ENCODE assay signal across 27 mouse cellular contexts in the genomic region with DNA sequence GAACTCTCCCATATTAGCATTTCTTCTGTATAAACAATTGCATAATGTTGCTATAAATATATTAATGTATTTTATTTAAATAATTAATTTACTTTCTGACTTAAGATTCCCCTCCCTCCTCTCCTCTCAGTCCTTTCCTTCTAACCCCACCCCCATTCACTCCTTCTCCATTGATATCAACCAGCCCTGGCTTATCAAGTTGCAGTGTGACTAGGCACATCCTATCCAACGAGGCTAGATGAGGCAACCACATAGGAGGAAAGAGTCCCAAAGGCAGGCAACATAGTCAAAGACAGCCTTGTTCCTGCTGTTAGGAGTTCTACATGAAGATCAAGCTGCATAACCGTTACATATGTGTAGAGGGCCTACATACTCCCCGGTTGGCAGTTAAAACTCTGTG.
A peak's percentile ranks its signal among the peaks of the same experiment; 100 is the strongest.
DNase-seq lines count a peak whose midpoint lies in the region; ATAC-seq and TF ChIP-seq lines count a peak whose summit lies in the region.
"Had no signal": no experiment of that assay in that cellular context is flagged by ENCODE, and none has a peak within 500 bp of the region (broad histone marks: within the 10 kb centered on the region; RNA-seq: fewer than 3 reads in every experiment).

No protein-coding gene starts in this region.

- H3K4me3 ChIP-seq in MEL (ENCODE audit: control insufficient read depth in 1 of 2, insufficient read depth in 1 of 2, low read depth in 2 of 2, low read length in 2 of 2): no peak overlapping the region
- H3K4me3 ChIP-seq in liver, embryonic 13.5 days (replicated peaks): no peak overlapping the region
- H3K4me3 ChIP-seq: embryonic facial prominence, embryonic 12.5 days; embryonic facial prominence, embryonic 15.5 days; gastrocnemius, adult 2 months; heart, embryonic 12.5 days; heart, embryonic 15.5 days; hindbrain, embryonic 10.5 days had no signal

- no peak overlapping the region for H3K4me2 ChIP-seq in liver, embryonic 13.5 days
- H3K4me2 ChIP-seq: embryonic facial prominence, embryonic 12.5 days; embryonic facial prominence, embryonic 15.5 days; heart, embryonic 12.5 days; heart, embryonic 15.5 days; hindbrain, embryonic 14.5 days had no signal

- ATAC-seq in liver, embryonic 13.5 days (ENCODE audit: low read depth): peak; percentile 62; the same call in 1 of the 2 replicates
- peak; percentile 42; the same call in 1 of the 2 replicates for ATAC-seq in megakaryocyte progenitor cell, adult 5-6 weeks (replicated peaks; ENCODE audit: poor library complexity)
- ATAC-seq: CD4-positive, CD25-positive, alpha-beta regulatory T cell, adult 4 months; forebrain, embryonic 14.5 days; forebrain, postnatal 0 days; hindbrain, postnatal 0 days; Patski had no signal

- H3K27me3 ChIP-seq in MEL (ENCODE audit: control insufficient read depth in 1 of 2, insufficient read depth in 2 of 2, low read length in 2 of 2): no peaks in the 10 kb centered on the region; a peak in 1 of 4 replicates
- H3K27me3 ChIP-seq in liver, embryonic 13.5 days: no peaks in the 10 kb centered on the region
- H3K27me3 ChIP-seq: embryonic facial prominence, embryonic 12.5 days; embryonic facial prominence, embryonic 15.5 days; heart, embryonic 12.5 days; heart, embryonic 15.5 days; Patski had no signal

- H3K79me2 ChIP-seq in MEL (ENCODE audit: control insufficient read depth, insufficient read depth, low read length, poor library complexity): no peaks in the 10 kb centered on the region

- DNase-seq in MEL (ENCODE audit: low read depth, low spot score) (peak; percentile 26), MEL-GATA-1-ER (ENCODE audit: extremely low read depth, low read depth) (peak; percentile 6)
- DNase-seq in liver, embryonic 13.5 days: no peak
- no peak for DNase-seq in right cerebral cortex, adult 18-20 months
- DNase-seq in thymus, postnatal 4 days: no peak
- DNase-seq: adrenal gland, postnatal 10 days; adrenal gland, postnatal 36 days; cerebellum, adult 18-20 months; cerebellum, adult 9-10 months; cerebellum, postnatal 14 days; forebrain, postnatal 0 days; gastrocnemius, adult 2 months; gastrocnemius, postnatal 25 days; heart, adult 18-20 months; heart, postnatal 10 days; heart, postnatal 36 days had no signal

- H3K4me1 ChIP-seq in MEL (ENCODE audit: control insufficient read depth in 1 of 2, insufficient read depth in 2 of 2, low read length in 2 of 2): 0 out of 4 replicates have a peak, but pooled peaks cover 0 to 3% of the 10 kb centered on the region in 2 experiments
- H3K4me1 ChIP-seq in liver, embryonic 13.5 days (replicated peaks): peaks cover 5% of the 10 kb centered on the region; the same call in 1 of the 2 replicates
- H3K4me1 ChIP-seq: embryonic facial prominence, embryonic 12.5 days; embryonic facial prominence, embryonic 15.5 days; heart, embryonic 12.5 days; heart, embryonic 15.5 days; hindbrain, embryonic 10.5 days had no signal

- H3K9ac ChIP-seq in MEL (ENCODE audit: control insufficient read depth, low read depth, low read length, poor library complexity, severe bottlenecking): no peak overlapping the region
- no peak overlapping the region for H3K9ac ChIP-seq in liver, embryonic 13.5 days
- H3K9ac ChIP-seq: embryonic facial prominence, embryonic 12.5 days; embryonic facial prominence, embryonic 15.5 days; forebrain, postnatal 0 days; heart, embryonic 12.5 days; heart, embryonic 15.5 days; hindbrain, embryonic 14.5 days had no signal

- no peak for TF ChIP-seq CTCF in MEL (IDR thresholded peaks at IDR 0.05 in 2 of 3, conservative IDR thresholded peaks at IDR 0.05 in 1 of 3; ENCODE audit: control insufficient read depth in 1 of 3, insufficient read depth in 1 of 3, low read depth in 2 of 3, low read length in 3 of 3, poor library complexity in 1 of 3, severe bottlenecking in 1 of 3)

- TF ChIP-seq EP300 in MEL (IDR thresholded peaks at IDR 0.05; ENCODE audit: low read depth in 1 of 2, low read length in 2 of 2): peak in 1 of 2 experiments; percentile 14; a peak in 1 of 4 replicates

- no peak for TF ChIP-seq RAD21 in MEL (IDR thresholded peaks at IDR 0.05; ENCODE audit: low read depth, low read length)

- 49% methylated on average over 3 of the region's 3 CpGs for WGBS in liver, embryonic 13.5 days (ENCODE audit: insufficient replicate concordance)

- no peaks in the 10 kb centered on the region for H3K36me3 ChIP-seq in MEL (ENCODE audit: control insufficient read depth in 1 of 2, insufficient read depth in 2 of 2, low read length in 2 of 2)
- no peaks in the 10 kb centered on the region for H3K36me3 ChIP-seq in liver, embryonic 13.5 days
- H3K36me3 ChIP-seq: embryonic facial prominence, embryonic 12.5 days; embryonic facial prominence, embryonic 15.5 days; heart, embryonic 12.5 days; heart, embryonic 15.5 days; hindbrain, embryonic 10.5 days had no signal

- no peak for TF ChIP-seq POLR2A in MEL (IDR thresholded peaks at IDR 0.05; ENCODE audit: control insufficient read depth in 1 of 2, insufficient read depth in 1 of 2, low read depth in 1 of 2, low read length in 2 of 2, poor library complexity in 1 of 2)

- no peak overlapping the region for H3K27ac ChIP-seq in MEL (ENCODE audit: control insufficient read depth, low read depth, low read length)
- no peak overlapping the region for H3K27ac ChIP-seq in liver, embryonic 13.5 days
- H3K27ac ChIP-seq: embryonic facial prominence, embryonic 12.5 days; embryonic facial prominence, embryonic 15.5 days; gastrocnemius, adult 2 months; heart, embryonic 15.5 days; hindbrain, embryonic 10.5 days; hindbrain, embryonic 14.5 days; hindbrain, postnatal 0 days had no signal

- H3K9me3 ChIP-seq in MEL (replicated peaks; ENCODE audit: insufficient read depth, low read length): no peaks in the 10 kb centered on the region
- H3K9me3 ChIP-seq in liver, embryonic 13.5 days (replicated peaks): no peaks in the 10 kb centered on the region
- H3K9me3 ChIP-seq: embryonic facial prominence, embryonic 12.5 days; embryonic facial prominence, embryonic 15.5 days; heart, embryonic 12.5 days; heart, embryonic 15.5 days; hindbrain, embryonic 10.5 days had no signal

TF ChIP-seq in MEL, 35 proteins besides CTCF, POLR2A, EP300 and RAD21:
- no peak for TF ChIP-seq ZKSCAN1 (IDR thresholded peaks at IDR 0.05; ENCODE audit: low read depth, low read length)
- no peak for TF ChIP-seq USF2 (IDR thresholded peaks at IDR 0.05; ENCODE audit: borderline replicate concordance in 1 of 2, insufficient read depth in 1 of 2, low read depth in 1 of 2, low read length in 2 of 2)
- no peak for TF ChIP-seq HCFC1 (IDR thresholded peaks at IDR 0.05; ENCODE audit: low read depth, low read length)
- no peak for TF ChIP-seq POLR2AphosphoS2 (IDR thresholded peaks at IDR 0.05; ENCODE audit: low read length)
- TF ChIP-seq KAT2A (conservative IDR thresholded peaks at IDR 0.05; ENCODE audit: low read depth, low read length): no peak
- no peak for TF ChIP-seq USF1 (IDR thresholded peaks at IDR 0.05; ENCODE audit: low read depth, low read length)
- no peak for TF ChIP-seq ZC3H11A (IDR thresholded peaks at IDR 0.05; ENCODE audit: low read depth, low read length)
TF ChIP-seq in MEL: peak in this region for 0.

Comparison
In these comparisons a context has a peak if more than half of its experiments do, and no peak if none do; other contexts are left out.
1. DNase-seq: peak in MEL (single experiment) and MEL-GATA-1-ER (single experiment); none in liver, embryonic 13.5 days (single experiment), right cerebral cortex, adult 18-20 months (single experiment) and thymus, postnatal 4 days (single experiment).